Mouse (Mus musculus) brain, adult 2 months (tissue): Measurements from ENCODE around the gene Foxk1.

ENCODE experiments used
- DNase-seq: peaks from one replicate; pipeline ENCODE4 v3.0.0; 2011; ENCODE audit warnings: low read depth, low spot score

The Foxk1 gene

DNA sequence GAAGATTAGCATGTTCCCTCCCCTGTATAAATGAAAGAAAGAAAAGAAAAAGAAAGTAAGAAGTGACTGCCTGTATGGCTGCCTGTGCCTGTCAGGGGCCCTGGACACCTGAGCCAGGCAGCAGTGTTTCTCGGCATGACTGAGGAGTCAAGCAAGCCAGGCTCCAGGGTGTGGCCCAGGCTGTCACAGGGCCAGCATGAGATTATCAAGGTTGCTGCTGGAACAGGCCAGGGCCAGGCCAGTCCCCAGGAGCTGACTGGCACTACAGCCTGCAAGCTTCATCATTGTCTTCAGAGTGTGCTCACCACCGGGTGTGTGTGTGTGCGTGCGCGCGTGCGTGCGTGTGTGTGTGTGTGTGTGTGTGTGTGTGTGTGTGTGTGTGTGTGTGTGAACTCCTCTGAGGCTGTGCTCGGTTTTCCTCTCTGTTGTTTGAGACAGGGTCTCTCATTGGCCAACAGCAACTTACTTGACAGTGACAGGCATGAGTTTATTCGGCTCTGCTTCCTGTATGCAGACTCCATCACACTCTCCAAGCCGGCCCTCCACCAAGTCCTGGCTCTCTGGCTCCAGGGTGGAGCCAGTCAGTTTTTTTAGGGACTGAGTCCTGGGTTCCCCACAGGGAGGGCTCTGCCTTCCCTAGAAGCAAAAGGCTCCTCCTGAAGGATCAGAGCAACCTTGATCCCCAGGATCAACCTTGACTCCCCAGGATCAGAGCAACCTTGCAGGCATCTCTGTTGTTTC lies 43.7 kb downstream of the Foxk1 start:
- no peak for DNase-seq

DNA sequence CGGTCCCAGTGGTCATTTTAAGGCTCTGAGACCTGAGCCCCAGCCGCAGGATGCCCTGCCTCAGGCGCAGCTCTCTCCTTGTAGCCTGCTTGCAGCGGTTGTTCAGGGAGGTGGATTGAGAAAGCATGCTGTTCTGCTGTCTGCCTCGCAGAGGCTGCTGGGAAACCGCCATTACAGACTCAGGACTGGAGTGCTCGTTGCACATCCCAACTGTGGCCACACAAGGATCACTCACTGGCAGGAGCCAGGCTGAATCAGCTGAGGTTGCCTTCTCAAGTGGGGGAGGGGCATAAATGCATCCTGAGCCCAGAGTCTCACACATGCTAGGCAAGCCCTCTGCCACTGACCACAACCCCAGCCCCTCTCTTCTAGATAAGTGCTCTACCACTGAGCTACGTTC lies 44.4 kb downstream of the Foxk1 start:
- DNase-seq: peak; percentile 58

DNA sequence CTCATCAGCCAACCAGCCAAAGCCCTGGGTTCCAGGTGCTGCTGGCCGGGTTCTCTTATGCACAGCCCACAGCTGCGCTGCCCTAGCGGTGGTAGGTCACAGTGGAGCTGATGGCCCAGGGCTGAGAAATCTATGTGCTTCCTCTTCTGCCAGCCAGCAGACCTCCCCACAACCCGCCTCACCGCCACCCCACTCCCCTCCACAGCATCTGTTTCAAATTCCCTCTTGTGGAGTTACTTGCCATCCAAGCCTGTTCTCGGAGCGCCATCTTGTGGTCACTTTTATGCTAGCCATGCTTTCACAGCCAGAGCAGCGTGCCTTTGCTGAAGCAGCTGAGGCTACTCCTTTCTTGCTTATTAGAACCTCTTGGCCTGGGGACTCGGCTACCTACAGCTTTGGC lies 46.8 kb downstream of the Foxk1 start:
- peak; percentile 97 for DNase-seq

DNA sequence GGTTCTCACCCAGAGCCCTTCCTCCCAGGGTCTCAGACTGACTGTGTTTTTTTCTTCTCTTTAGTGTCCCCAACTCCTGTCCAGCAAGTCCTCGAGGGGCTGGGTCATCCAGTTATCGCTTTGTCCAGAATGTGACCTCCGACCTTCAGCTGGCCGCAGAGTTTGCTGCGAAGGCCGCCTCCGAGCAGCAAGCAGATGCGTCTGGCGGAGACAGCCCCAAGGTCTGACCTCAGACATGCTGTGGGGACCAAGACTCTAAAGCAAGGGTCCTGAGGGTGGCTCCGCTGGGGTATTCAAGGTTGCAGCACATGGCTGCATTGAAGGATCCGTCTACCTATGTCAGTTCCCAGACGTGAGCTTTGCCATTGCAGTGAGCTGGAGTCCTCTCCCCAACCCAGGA lies 47.3 kb downstream of the Foxk1 start:
- no peak for DNase-seq

DNA sequence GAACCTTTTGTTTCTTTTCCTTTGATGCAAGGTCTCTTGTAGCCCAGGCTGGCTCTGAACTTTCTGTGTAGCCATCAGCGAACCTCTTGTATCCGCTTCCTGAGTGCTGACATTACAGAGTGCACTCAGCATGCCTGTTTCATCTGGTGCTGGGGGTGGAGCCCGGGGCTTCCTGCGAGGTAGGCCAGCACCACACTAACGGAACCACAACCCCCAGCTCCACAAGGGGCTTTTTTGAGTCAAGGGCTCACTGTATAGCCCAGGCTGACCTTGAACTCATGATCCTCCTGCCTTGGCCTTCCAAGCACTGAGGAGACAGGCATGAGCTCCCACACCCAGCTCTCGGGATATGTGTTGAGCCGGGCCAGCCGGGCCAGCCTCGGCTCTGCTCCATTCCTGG lies 49.5 kb downstream of the Foxk1 start:
- no peak for DNase-seq

DNA sequence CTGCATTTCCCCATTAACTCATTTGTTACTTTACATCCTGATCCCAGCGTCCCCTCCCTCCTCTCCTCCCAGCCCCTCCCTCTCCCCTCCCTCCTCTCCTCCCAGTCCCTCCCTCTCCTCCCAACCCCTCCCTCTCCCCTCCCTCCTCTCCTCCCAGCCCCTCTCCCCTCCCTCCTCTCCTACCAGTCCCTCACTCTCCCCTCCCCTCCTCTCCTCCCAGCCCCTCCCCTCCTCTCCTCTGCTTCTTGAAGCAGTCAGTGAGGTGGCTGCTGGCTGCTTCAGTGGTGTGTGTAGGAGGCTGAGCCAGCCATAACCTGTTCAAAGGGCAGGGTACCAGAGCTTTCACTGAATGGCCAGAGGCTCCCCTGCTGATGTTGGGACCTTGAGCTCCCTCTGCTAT lies 50.5 kb downstream of the Foxk1 start:
- DNase-seq: peak; percentile 76

DNA sequence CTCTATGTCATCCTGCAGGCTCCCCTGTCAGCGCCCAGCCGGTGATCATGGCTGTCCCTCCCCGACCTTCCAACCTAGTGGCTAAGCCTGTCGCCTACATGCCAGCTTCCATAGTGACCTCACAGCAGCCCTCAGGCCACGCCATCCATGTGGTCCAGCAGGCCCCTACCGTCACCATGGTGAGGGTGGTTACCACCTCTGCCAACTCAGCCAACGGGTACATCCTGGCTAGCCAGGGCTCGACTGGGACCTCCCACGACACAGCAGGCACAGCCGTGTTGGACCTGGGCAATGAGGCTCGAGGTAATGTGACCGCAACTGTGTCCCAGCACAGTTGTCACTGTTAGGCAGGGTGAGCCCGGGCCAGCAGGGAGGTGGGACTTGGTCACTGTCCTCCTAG lies 52.4 kb downstream of the Foxk1 start:
- no peak for DNase-seq

DNA sequence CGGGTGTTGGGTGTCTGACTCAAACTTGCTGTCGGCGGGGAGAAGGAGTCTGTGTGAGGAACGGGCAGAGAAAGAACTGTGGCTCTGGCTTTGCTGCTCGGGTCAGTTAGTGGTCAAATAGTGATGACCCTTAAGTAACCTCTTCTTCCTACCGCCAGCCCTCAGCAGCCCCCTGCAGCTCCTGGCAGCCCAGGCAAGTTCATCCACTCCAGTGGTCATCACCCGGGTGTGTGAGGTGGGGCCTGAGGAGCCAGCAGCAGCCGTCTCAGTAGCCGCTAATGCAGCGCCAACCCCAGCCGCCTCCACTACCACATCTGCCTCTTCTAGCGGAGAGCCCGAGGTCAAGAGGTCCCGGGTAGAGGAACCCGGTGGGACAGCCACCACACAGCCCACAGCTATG lies 55.0 kb downstream of the Foxk1 start:
- no peak for DNase-seq

DNA sequence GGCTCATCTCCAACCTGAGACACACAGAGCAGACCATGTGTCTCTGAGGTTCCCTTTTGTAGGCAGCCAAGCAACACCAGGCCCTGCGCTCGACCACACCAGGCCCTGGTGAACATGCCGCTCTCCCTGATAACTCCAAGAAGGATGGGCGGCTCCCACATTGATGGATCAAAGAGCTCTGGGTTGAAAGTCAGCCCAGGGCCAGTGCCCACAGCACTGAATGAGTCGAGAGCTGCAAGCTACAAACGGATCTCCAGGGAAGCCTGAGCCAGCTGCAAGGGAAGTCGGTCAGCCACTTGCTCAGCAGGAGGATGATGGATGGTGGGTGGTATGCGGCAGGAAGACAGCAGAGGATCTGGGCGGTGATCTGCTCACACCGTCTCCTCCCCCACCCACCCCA lies 56.0 kb downstream of the Foxk1 start:
- peak; percentile 74 for DNase-seq

DNA sequence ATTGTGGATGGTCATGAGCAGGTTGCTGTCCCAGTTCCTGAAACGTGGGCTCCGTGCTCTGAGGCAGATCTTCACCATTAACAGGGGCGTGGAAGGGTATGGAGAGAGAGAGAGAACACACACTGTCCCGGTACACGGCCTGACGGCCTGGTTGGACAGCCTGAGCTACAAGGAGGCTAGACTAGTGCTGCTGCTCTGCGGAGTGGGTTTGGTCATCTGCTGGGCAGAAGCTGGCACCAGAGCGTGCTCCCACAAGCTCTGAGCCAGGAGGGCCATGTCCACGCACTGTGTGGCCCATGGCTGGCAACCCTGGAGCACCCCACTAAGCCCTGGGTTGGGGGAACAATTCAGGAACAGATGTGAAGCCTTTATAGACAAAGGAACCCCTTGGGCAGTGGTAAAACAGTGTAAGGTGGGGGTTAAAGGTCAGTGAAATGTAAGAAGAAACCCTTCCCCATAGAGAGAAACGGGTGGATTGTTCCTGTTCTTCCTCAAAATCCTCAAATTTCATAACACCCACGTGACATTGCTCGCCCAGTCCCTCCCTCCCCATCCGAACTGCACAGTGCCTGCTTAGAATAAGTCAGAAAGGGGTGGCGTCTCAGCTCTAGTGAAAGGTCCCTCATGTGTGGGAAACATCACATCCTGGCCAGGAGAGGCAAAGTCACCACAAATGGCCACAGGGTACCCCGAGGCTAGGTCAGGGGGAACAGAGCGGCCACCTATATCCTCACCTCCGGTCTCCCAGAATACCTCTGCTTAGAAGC lies 57.7 kb downstream of the Foxk1 start:
- peak; percentile 71 for DNase-seq

DNA sequence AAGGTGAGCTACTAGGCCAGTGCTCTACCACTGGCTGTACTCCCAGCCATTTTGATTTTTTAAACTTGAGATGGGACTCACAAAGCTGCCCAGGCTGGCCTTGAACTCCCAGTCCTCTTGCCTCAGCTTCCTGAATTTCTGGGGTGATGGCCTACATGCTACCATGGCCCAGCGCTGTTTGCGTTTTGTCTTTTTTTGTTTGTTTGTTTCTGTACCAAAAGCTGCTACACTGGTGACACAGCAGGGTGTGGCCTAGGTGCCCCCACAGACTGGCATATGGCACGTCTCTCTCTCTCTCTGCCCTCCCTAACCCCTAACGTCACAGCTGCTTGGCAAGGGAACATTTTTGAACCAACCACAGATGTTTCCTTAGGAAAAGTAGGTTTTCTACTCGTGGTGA lies 58.5 kb downstream of the Foxk1 start:
- no peak for DNase-seq

DNA sequence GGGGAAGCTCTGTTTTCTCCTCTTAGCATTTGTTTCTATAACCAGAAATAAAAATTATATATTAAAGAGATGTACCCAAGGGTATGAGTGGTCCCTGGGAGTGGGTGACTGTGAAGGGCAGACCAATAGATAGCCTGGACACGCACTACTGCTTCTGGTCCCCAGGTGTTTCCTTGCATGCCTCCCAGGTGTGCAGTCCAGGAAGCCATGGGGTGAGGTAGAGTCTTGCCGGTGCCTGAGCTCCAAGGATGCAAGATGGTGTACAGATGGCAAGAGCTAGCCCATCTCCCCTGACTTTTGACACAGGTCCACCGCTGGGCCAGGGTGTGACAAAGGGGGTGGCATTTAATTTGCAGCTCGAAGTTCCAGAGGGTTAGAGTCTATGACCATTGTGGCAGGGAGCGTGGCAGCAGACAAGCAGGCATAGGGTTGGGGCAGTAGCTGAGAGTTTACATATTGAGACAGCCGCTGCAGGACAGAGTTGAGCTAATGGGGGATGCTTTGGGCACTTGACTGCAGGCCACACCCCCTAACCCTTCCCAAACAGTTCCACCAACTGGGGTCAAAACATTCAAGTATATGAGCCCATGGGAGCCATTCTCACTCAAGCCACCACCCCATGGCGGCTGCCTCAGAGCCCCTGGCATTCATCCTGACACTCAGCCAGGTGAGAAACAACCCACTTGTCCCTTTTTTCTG lies 60.8 kb downstream of the Foxk1 start:
- no peak for DNase-seq

DNA sequence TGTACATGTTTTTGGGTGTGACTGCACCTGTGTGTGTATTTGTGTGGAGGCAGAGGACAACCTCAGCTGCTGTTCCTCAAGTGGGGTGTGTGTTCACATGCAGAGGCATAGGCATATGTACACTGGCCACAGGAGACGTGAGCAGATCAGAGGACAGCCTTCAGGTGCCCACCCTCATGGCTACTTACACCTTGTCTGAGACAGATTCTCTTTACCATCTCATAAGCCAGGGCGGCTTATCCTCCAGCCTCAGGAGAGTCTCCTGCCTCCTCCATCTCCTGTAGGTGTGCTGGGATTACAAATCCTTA lies 61.3 kb downstream of the Foxk1 start:
- DNase-seq: no peak

DNA sequence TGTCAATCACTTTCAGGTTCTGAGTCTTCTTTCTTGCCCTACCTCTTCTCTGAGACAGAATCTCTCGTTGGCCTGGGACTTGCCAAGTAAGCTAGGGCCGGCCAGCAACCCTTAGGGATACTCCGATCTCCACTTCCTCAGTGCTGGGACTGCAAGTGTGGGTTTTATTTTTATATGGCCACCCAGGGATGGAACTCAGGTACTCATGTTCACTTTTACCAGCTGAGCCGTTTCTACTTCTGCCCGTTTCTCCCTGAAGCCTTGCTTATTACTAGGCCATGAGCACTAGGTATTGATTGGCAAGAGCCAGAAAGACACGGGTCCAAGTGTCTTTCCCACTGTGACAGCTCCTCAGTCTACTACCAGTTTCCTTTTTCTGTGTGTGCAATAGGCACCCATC lies 61.7 kb downstream of the Foxk1 start:
- no peak for DNase-seq

DNA sequence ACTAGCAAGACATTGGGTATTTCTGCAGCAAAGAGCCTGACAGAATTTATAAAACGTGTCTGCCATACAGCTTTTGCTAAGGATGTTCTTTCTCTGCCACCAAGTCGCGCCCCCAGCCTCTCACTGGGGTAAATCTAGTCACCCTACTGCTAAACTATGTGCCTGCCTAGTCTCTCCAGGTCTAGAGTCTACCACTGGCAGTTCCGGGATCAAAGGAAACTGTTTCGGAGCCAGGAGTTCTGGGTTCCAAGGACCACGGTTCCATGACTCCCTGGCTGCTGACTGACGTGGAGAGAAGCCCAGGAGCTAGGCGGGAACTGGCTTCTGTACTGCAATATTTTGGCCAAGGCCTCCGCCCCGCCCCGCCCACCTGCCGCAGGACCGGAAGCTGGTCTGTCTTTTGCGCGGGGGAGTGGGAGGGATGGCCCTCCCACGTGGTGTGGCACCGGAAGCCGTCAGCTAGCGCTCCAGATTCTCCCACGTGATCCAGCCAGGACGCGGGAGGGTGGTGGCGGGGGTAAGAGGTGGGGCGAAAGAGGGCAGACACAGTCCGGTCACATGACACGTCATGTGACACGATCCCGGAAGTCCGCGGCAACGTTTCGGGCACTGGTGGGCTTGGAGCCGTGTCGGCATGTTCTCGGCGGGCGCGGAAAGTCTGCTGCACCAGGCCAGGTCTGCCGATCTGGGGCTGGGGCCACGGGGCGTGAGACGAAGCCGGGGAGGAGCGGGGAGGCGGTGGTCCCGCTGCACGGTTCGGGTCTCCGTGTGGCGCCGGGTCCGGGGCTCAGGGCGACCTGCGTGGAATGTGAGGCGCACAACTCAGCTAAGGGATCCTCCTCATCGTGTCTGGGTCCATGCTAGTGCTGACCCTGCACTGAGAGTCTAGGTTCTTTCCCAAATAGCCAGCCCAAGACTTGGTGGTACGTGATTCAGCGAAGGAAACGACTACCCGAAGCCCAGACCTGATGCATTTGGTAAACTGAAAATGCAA lies 62.5 kb downstream of the Foxk1 start, which contains the start of gene Ap5z1:
TSS of gene Ap5z1 (plus strand) at position 484 of the 994 bp plus-strand sequence.
- DNase-seq: peak; percentile 99

DNA sequence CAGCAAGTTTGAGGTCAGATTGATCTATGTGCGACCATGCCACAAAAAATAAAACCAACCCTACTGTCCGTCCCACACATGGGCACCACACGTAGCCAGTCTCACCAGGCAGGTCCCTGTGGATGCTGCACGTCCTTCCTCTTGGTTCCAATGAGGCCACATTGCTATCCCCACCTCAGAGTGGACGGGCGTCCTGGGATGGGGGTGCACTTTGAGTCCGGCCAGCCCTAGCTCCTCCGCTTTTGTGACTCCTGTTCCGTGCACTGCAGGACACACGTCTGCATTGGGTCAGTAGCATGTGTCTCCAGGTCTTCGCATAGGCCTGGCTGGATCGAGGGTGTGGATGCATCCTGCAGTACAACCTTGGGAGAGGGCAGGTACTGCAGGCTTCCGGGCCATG lies 67.1 kb downstream of the Foxk1 start:
- DNase-seq: no peak

DNA sequence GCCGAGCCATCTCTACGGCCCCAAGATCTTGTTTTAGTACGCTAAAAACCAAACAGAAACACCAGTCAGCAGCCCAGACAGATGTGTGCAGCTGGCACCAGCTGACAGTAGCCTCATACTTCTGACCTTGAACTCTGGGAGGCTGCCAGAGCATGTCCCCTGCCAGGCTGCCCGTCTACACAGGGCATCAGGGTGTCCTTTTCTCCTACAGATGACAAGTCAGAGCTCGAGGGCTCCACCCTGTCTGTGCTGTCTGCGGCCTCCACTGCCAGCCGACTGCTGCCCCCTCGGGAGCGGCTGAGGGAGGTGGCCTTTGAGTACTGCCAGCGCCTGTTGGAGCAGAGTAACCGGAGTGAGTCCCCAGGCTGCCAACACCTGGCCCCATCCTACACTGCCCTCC lies 68.5 kb downstream of the Foxk1 start:
- DNase-seq: no peak

DNA sequence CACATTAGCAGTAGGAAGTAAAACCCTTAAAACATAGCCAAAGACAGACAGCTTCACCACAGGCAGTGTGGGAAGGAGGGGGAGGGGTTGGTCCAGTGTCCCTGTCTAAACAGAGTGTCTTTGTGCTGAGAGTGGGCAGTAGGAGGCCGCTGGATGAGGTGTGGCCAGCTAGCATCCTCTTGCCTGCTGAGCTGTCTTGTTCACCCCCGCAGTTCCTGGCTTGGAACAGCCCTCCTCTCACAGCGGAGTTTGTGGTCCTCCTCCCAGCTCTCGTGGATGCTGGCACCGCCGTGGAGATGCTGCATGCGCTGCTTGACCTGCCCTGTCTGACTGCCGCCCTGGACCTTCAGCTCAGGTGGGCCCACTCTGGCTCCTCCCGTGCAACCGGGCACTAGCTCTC lies 72.4 kb downstream of the Foxk1 start:
- peak; percentile 89 for DNase-seq

DNA sequence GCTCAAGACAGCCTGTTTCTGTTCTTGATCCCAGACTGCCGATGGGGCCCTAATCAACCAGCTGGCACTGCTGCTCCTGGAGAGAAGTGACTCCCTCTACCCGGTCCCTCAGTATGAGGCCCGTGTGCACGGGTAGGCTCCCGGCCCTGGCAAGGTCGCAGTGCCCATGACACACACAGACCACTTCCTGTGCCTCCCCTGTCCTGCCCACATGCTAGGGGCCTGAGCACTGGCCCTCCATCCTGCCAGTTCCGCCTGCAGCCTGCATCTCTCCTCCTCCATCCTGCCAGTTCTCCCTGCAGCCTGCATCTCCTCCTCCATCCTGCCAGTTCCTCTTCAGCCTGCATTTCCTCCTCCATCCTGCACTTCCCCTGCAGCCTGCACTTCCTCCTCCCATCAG lies 74.4 kb downstream of the Foxk1 start:
- DNase-seq: no peak

DNA sequence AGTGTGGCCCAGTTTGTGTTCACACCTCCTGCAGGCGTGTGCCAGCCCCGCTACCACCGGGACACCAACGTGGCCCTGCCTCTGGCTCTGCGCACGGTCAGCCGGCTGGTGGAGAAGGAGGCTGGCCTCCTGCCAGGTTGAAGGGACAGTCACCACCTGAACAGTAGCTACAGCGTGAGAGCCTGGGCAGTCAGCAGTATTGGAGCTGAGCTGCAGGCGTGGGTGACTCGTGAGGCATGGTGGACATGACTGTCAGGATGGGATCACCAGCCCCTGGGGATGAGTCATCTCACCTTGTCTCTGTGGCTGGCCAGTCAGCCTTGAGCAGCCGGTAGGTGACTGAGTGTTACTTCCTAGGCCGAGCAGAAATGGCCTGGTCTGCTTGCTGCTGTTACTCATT lies 76.0 kb downstream of the Foxk1 start:
- peak; percentile 69 for DNase-seq

DNA sequence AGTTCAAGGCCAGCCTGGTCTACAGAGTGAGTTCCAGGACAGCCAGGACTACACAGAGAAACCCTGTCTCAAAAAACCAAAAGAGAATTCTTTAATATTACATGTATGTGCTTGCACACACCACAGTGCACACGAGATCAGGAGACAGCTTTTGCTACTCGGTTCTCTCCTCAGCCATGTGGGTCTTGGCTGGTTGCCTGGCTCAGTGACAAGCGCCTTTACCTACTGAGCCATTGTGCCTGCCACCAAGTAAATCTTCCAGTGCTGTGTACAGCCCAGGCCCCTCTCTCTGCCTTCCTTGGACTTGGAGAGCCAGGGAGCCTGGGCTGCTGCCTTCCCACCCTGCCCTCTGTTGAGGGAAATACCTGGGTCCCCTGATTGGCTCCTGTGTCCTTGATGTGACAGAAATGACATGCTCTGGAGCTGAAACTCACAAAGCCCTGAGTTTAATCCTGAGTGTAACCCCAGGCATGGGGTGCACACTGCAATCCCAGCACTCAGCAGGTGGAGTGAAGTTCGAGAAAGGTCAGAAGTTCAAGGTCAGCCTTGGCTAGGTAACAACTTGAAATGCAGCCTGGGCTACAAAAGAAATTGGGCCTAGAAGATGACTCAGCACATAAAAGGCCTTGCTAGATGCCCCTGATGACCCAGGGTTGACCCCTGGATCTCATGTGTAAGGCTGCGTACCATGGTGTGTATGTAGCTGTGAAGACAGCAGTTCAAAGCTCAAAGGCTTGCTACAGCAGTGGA lies 76.7 kb downstream of the Foxk1 start:
- DNase-seq: no peak
